Mouse (Mus musculus) limb, embryonic 14.5 days (tissue): Measurements from ENCODE around the gene 2310034G01Rik. TPM values are rescaled to one million over a fixed set of nuclear protein-coding genes. Genes with fewer than 3 reads are reported as not detected.

Experiments used
- ATAC-seq: fragments of 200-750 bp; cut with Nextera tagmentation; 2 replicates; pipeline ENCODE4 v1.8.0; 2017; ENCODE audit warnings: low read depth, moderate number of reproducible peaks, moderate TSS enrichment; ENCODE audit not compliant: low FRiP score
- DNase-seq: peaks from one replicate; pipeline ENCODE4 v3.0.0-alpha.2; 2015; ENCODE audit warnings: low spot score
- H3K27ac ChIP-seq: fragments of 300-500 bp; sonication (generic); replicated peaks from 2 replicates; pipeline ENCODE4 v1.5.1; 2014; ENCODE audit warnings: low read depth, mild to moderate bottlenecking, low read length, moderate library complexity, mixed read lengths
- H3K27me3 ChIP-seq: fragments of 300-500 bp; sonication (generic); 2 replicates; pipeline ENCODE4 v1.6.1; 2014; ENCODE audit warnings: low read length, mixed read lengths; ENCODE audit not compliant: control insufficient read depth, insufficient read depth
- H3K36me3 ChIP-seq: fragments of 300-500 bp; sonication (generic); 2 replicates; pipeline ENCODE4 v1.6.1; 2014; ENCODE audit warnings: mild to moderate bottlenecking, low read length, moderate library complexity, mixed read lengths; ENCODE audit not compliant: control insufficient read depth, insufficient read depth
- H3K4me1 ChIP-seq: fragments of 300-500 bp; sonication (generic); 2 replicates; pipeline ENCODE4 v1.6.1; 2014; ENCODE audit warnings: antibody characterized with exemption, low read length, mixed read lengths; ENCODE audit not compliant: control insufficient read depth, insufficient read depth
- H3K4me2 ChIP-seq: fragments of 300-500 bp; sonication (generic); replicated peaks from 2 replicates; pipeline ENCODE4 v1.6.1; 2014; ENCODE audit warnings: low read depth, mild to moderate bottlenecking, low read length, moderate library complexity; ENCODE audit not compliant: severe bottlenecking
- H3K4me3 ChIP-seq: fragments of 300-500 bp; sonication (generic); replicated peaks from 2 replicates; pipeline ENCODE4 v1.5.1; 2014; ENCODE audit warnings: low read length
- H3K9ac ChIP-seq: fragments of 300-500 bp; sonication (generic); 2 replicates; pipeline ENCODE4 v1.6.1; 2014; ENCODE audit warnings: mild to moderate bottlenecking, low read depth, low read length, moderate library complexity; ENCODE audit not compliant: severe bottlenecking
- H3K9me3 ChIP-seq: fragments of 300-500 bp; sonication (generic); 2 replicates; pipeline ENCODE4 v1.6.1; 2016; ENCODE audit warnings: low read length; ENCODE audit not compliant: control insufficient read depth
- POLR2A ChIP-seq: fragments of 200-500 bp; IDR thresholded peaks from 2 replicates; pipeline ENCODE4 v1.8.0; 2012; ENCODE audit warnings: inconsistent platforms, mild to moderate bottlenecking, moderate library complexity, borderline replicate concordance; ENCODE audit not compliant: insufficient read depth, insufficient read length; ENCODE audit errors: extremely low read depth
- WGBS: fragments of 180-500 bp; shearing (Covaris S2); extraction: QIAGEN DNeasy Blood & Tissue Kit; methylation state at CpG from one replicate; pipeline ENCODE4 v1.1.7; 2014; 5-methylcytosine and 5-hydroxymethylcytosine counted together
- polyA plus RNA-seq, 2 experiments: library from polyadenylated mRNA; depleted of rRNA in 1 of 2; stranded (reverse) in 1 of 2; unstranded in 1 of 2; fragments of >200 nt; fragmentation: Nextera tagmentation in 1 of 2; extraction: Ambion mirVana in 1 of 2; gene quantifications; 2 replicates each; pipeline versions ENCODE4 v1.2.1 to v1.2.3; 2012 to 2014

2310034G01Rik gene
- polyA plus RNA-seq, 2 experiments, result 1.6 to 2.1 TPM

DNA sequence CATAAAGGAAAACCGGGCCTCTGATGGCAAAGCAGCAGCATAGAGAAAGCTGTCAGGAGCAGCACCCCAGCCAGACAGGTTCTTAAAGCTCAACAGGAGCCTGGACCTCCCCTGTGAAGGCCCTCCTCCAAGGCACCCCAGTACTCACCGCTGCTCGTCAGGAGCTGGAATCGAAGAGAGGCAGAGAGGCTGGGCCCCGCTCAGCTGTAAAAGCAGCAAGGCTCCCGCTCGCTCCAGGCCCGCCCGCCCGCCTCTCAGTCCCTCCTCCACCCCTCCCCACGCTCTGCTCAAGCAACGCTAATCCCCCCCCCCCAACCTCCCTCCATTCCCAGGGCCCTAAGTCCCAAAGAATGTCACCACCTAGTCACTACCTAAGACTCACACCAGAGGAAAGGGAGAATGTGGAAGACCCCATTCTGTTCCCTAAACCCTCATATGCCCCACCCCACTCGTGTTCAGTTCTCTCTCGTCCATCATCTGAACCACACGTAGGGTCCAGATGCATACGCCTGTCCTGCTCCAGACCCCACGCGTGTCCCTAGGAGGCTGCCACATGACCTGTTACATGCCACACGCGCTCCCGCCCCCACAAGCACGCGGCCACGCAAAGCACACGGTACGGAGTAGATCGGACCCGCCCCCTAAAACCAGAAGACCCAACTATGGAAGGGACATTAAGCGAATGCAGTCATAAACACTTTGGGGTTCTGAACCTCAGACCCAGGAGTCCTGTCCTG is 23.9 kb downstream of the 2310034G01Rik start:
- WGBS, result 3% methylated on average over 29 of the region's 29 CpGs
- ATAC-seq (no peak), DNase-seq (no peak)
- Histone ChIP-seq H3K4me2 (no peak overlapping the region), H3K9me3 (no peaks in the 10 kb centered on the region), H3K9ac (no peak overlapping the region), H3K27ac (no peak overlapping the region), H3K36me3 (peaks cover 10% of the 10 kb centered on the region), H3K4me3 (no peak overlapping the region), H3K4me1 (peaks cover 7% of the 10 kb centered on the region), H3K27me3 (peaks cover 58% of the 10 kb centered on the region)
- no peak for TF ChIP-seq POLR2A

DNA sequence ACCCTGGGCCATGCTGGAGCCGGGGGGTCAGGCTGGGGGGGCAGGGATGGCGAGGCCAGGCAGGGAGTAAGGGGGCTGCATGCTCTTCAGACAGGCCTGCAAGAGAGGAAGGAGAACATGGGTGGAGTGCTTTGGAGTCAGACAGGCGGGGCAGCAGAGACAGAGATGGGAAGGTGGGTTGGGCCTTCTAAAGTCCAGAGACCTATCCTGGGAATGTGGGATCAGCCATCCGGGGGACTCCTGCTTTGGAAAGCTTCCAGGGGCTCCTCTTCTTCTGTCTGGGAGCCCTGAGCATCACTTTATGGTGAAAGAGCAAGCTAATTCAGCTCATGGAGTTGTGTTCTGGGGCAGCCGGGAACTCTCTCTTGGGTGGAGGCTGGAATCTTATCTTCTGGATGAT is 25.2 kb downstream of the 2310034G01Rik start:
- Histone ChIP-seq H3K27me3 (peaks cover 70% of the 10 kb centered on the region), H3K27ac (no peak overlapping the region), H3K4me2 (no peak overlapping the region), H3K4me3 (no peak overlapping the region), H3K4me1 (peaks cover 7% of the 10 kb centered on the region), H3K9ac (no peak overlapping the region), H3K9me3 (no peaks in the 10 kb centered on the region), H3K36me3 (no peaks in the 10 kb centered on the region)
- DNase-seq, result no peak
- TF ChIP-seq POLR2A, result no peak
- ATAC-seq, result no peak
- WGBS, result 64% methylated on average over 5 of the region's 5 CpGs

DNA sequence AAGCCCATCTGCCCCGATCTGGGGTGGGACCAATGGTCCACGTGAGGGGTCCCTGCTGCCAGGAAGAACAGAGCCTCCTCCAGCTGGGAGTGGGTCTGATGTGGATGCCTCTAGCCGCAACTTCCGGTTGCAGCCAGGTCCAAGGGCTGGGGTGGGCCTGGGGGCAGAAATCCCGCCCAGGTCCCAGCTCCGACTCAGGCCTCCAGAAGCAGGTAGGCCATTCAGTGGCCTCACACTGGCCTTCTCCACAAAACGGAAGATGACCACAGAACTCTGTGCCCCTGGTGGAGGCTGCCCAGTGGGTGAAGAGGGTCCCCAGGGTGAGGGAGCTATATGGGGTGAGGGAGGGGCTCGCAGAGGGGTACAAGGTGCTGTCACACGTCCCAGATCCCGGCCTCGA is 25.7 kb downstream of the 2310034G01Rik start:
- 67% methylated on average over 11 of the region's 11 CpGs for WGBS
- peaks cover 3% of the 10 kb centered on the region for H3K4me1 ChIP-seq
- H3K9ac ChIP-seq, result no peak overlapping the region
- no peak for ATAC-seq
- H3K9me3 ChIP-seq, result no peaks in the 10 kb centered on the region
- no peaks in the 10 kb centered on the region for H3K36me3 ChIP-seq
- no peak for DNase-seq
- no peak overlapping the region for H3K4me3 ChIP-seq
- H3K4me2 ChIP-seq, result no peak overlapping the region
- no peak for TF ChIP-seq POLR2A
- peaks cover 75% of the 10 kb centered on the region for H3K27me3 ChIP-seq
- H3K27ac ChIP-seq, result no peak overlapping the region

DNA sequence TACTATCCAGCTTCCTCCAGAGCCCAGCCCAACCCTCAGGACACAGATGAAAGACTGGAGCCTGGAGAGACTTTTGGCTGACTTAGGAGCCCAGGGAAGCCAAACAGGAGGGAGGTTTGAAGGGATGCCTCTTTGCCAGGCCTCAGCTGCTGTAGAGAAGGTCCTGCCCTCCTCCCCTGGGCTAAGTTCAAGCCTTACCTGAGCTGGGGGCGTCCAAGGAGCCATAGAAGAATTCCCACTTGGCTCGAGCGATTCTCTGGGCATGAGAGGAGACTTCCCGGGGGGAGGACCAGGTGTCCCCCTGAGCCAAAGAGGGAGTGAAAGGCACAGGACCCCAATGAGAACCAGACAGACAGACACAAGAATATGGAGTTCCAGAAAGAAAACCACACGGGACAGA is 26.4 kb downstream of the 2310034G01Rik start:
- TF ChIP-seq POLR2A, result no peak
- no peak overlapping the region for H3K9ac ChIP-seq
- DNase-seq, result no peak
- H3K27ac ChIP-seq, result no peak overlapping the region
- H3K4me2 ChIP-seq, result no peak overlapping the region
- no peaks in the 10 kb centered on the region for H3K36me3 ChIP-seq
- H3K4me1 ChIP-seq, result peaks cover 1% of the 10 kb centered on the region; the same call in 1 of the 2 replicates
- no peak overlapping the region for H3K4me3 ChIP-seq
- H3K27me3 ChIP-seq, result peaks cover 78% of the 10 kb centered on the region
- ATAC-seq, result no peak
- WGBS, result 57% methylated on average over 5 of the region's 5 CpGs
- H3K9me3 ChIP-seq, result no peaks in the 10 kb centered on the region

DNA sequence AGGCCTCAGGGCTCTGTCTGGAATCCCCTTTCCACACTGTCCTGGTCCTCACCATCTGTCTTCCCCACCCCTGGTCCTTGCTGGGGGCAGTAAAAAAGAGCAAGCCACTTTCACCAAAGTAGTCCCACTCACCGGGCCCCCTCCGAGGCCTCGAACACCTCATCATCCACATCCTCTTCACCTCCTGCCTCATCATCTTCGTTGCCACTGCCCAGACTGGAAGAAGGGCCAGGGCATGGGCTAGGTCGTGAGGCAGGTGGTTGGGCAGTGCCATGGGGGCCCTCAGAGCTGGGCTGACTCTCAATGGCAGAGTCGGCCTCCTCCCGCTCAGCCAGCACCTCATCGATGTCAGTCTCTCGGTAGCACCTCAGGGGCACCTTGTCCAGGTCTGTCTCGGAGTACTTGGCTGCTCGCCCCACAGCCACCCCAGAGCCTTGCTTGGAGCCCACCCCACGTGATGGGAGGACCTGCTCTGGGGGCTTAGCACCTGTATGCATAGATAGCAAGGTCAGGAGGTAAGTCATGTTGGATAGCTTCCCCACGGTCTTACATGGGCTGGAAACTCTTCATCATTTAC is 27.0 kb downstream of the 2310034G01Rik start:
- ATAC-seq, result no peak
- H3K27me3 ChIP-seq, result peaks cover 84% of the 10 kb centered on the region
- TF ChIP-seq POLR2A, result no peak
- no peak for DNase-seq
- H3K9me3 ChIP-seq, result no peaks in the 10 kb centered on the region
- H3K9ac ChIP-seq, result no peak overlapping the region
- H3K4me2 ChIP-seq, result no peak overlapping the region
- H3K4me3 ChIP-seq, result no peak overlapping the region
- 75% methylated on average over 13 of the region's 13 CpGs for WGBS
- no peaks in the 10 kb centered on the region for H3K36me3 ChIP-seq
- H3K27ac ChIP-seq, result no peak overlapping the region
- peaks cover 4% of the 10 kb centered on the region; the same call in 1 of the 2 replicates for H3K4me1 ChIP-seq
